Mouse (Mus musculus) gastrocnemius, postnatal 14 days (tissue): ENCODE measurements around the gene Tmco1. TPM values are rescaled to one million over a fixed set of nuclear protein-coding genes. Genes with fewer than 3 reads are reported as not detected.
A peak's percentile ranks its signal among the peaks of the same experiment; 100 is the strongest.
"Not testable (repeated sequence)": the region's sequence is repeated elsewhere in the genome, so short reads cannot be mapped to it uniquely, and the experiment has no call there.

ENCODE experiments used
- DNase-seq: peaks from one replicate; pipeline ENCODE4 v3.0.0; 2021; ENCODE audit warnings: mixed read lengths
- intact Hi-C: fragments of 180-260 bp; cut with DNase I; formaldehyde crosslinking; loops from one replicate; pipeline ENCODE4 v1.15.1; 2025; ENCODE audit warnings: low total_unique reads
- total RNA-seq, 2 experiments: library from RNA; stranded (reverse); gene quantifications; 2 replicates each; pipeline ENCODE4 v1.2.3; 2021

Tmco1 gene
- total RNA-seq, 2 experiments from 2014 or later: 36.8 to 39.3 TPM

GRCm38 (mm10) chr1:167313220-167313619 lies 5.0 kb downstream of the Tmco1 start:
- intact Hi-C loops: no loop called here
- no peak for DNase-seq

DNA sequence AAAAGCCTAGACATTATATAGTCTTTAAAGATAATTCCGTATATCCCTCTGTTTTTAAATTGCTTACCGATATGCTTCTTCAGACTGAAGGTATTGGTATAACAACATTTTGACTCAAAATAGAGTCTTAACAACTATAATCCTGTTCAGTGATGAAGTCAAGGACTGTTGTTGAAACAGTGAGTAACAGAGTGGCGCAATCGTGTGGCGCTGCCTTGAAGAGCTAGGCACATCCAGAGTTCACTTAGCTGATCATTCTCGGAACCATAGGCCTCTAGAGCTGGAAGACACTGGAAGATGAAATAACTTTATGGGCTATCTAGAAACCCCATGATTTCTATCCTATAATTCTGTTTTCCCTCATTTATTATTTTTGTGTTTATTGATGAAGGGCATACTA lies 13.5 kb downstream of the Tmco1 start:
- no peak for DNase-seq
- intact Hi-C loops: no loop called here

DNA sequence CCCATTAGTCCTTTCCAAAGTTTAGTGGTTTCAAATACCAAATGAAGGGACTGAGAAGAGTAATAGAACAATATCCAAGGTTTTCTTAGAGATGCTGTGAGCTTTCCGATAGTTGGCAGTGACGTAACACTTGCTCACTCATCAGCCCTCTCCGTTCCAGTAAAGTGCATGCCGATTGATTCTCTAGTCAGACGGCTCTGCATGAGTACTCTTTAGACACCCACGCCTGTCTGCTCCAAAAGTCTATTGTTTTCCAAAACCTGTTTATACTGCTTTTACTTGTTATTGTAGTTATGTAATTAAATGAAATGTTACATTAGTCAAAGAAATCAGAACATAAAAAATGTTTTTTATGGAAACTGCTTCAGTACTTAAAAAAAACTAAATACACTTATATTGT lies 20.6 kb downstream of the Tmco1 start:
- intact Hi-C loops: no loop called here
- no peak for DNase-seq

GRCm38 (mm10) chr1:167331106-167331505 lies 22.9 kb downstream of the Tmco1 start:
- intact Hi-C loops: no loop called here
- DNase-seq: no peak

GRCm38 (mm10) chr1:167336398-167336797 lies 28.2 kb downstream of the Tmco1 start:
- no peak for DNase-seq
- intact Hi-C loops: loop anchor here (2.0 kb wide), 1 partner anchor 116 kb away; no protein-coding TSS in a partner anchor

DNA sequence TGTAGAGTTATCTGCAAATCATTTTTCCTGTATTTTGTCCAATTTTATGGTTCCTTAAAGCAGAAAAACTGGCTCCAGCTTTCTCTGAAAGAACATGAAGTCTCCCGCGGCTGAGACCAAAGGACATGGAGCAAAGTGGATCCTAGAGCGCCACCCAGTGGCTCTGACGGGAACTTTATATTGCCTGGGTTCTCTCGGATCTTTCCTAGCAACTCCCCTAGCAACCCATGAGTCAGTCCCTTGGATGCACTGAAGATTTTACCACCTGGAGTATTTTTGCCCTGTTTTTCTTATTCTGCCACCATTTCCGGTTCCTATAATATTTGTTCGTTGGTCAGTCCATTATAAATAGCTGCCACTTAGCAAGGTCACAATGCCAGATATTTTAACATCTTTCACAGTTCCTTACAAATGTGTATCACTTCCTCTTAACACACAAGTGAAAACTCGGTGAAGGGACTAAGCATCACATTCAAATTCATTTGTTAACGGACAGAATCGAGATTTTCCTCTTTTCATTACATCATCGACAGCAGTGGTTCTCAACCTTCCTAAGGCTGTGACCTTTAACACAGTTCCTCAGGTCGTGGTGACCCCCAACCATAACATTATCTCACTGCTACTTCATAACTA lies 29.4 kb downstream of the Tmco1 start:
- intact Hi-C loops: loop anchor here (2.0 kb wide), 1 partner anchor 117 kb away; no protein-coding TSS in a partner anchor
- DNase-seq: peak; percentile 77

- DNase-seq: no peak
- intact Hi-C loops: no loop called here
These were observed 31.1 kb downstream of the Tmco1 start for GRCm38 (mm10) chr1:167339177-167339781.

- DNase-seq: no peak
- intact Hi-C loops: no loop called here
These were observed 32.1 kb downstream of the Tmco1 start for GRCm38 (mm10) chr1:167340111-167340787.

DNA sequence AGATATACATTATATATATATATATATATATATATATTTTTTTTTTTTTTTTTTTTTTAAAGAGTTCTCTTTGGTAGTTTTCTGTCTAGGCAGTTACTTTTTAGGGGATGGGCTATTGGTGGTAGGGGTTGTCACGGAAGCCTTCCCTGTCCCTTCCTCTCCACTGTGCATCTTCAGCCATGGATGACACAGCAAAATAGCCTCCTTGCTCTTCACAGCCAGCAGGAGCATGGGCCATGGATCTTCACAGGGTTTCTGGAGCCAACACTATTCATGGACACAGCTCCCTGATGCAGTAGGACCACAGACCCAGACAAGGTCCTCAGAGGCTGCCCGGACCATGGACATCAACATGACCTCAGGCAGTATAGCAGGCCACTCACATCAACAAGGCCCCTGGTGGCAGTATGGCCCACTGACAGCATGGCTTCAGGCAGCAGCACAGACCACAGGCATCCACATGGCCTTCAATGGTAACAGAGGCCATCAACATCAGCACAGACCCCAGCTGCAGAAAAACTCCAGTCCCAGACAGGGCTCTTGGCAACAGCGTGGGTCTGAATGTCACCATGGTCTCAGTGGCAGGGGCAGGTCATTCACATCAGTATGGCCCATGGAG lies 32.8 kb downstream of the Tmco1 start:
- DNase-seq: no peak
- intact Hi-C loops: no loop called here

GRCm38 (mm10) chr1:167342831-167343230 lies 34.7 kb downstream of the Tmco1 start:
- intact Hi-C loops: no loop called here
- DNase-seq: no peak

DNA sequence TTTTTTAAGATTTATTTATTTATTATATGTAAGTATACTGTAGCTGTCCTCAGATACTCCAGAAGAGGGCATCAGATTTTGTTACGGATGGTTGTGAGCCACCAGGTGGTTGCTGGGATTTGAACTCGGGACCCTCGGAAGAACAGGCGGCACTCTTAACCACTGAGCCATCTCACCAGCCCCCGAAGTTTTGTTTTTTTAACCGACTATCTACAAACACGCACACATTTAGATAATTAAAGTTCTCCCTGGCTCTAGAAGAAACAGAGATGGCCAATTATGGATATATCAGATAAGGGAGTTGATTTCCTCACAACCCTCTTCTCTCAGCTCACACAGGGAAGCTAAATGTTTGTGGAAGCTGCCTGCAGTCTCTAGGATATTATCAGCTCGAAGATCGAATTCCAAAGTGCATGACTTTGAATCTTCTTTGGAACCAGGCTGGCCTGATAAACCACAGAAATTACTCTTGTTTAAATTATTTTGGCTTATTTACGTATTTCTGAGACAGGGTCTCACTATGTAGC lies 37.9 kb downstream of the Tmco1 start:
- DNase-seq, intact Hi-C loops: not testable (repeated sequence)

DNA sequence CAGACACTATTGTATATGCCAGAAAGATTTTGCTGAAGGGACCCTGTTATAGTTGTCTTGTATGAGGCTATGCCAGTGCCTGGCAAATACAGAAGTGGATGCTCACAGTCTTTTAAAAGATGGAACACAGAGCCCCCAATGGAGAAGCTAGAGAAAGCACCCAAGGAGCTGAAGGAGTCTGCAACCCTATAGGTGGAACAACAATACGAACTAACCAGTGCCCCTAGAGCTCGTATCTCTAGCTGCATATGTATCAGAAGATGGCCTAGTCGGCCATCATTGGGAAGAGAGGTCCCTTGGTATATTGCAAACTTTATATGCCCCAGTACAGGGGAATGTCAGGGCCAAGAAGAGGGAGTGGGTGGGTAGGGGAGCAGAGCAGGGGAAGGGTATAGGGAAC lies 41.0 kb downstream of the Tmco1 start:
- intact Hi-C loops, DNase-seq: not testable (repeated sequence)

DNA sequence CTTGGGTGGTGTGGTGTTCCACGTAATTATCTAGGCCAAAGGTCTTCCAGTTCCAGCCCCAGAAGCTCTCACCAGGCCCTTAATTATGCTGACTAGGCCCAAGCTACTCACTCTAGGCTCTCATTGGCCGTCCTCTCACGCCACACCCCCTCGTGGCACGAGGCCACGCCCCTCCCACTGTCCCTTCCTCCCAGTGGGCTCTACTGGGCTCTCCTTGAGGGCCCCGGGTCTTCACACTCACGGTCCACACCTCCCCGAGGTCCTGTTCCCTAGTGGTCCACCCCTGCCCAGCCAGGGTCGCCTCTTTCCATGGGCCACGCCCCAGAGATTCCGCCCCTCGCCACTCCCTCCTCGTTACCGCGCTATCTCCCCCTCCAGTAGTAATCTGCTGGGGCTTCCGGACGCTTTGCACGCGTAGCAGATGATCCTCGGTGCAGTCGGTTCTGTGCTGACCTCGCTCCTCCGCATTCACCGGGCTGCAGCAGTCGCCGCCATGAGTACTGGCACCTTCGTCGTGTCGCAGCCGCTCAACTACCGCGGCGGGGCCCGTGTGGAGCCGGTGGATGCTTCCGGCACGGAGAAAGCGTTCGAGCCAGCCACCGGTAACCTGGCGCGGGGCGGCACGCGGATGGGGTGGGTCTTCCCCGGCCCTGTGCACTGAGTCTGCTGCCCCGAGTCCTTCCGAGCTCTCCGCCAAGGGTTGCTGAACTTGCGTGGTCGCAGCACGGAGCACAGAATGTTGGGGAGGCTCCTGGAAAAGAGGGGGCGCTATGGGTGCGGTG lies 41.8 kb downstream of the Tmco1 start, which contains the start of gene Aldh9a1:
Gene Aldh9a1 (plus strand): TSS at position 177 of the 782 bp plus-strand sequence.
- intact Hi-C loops: no loop called here
- DNase-seq: peak; percentile 87

DNA sequence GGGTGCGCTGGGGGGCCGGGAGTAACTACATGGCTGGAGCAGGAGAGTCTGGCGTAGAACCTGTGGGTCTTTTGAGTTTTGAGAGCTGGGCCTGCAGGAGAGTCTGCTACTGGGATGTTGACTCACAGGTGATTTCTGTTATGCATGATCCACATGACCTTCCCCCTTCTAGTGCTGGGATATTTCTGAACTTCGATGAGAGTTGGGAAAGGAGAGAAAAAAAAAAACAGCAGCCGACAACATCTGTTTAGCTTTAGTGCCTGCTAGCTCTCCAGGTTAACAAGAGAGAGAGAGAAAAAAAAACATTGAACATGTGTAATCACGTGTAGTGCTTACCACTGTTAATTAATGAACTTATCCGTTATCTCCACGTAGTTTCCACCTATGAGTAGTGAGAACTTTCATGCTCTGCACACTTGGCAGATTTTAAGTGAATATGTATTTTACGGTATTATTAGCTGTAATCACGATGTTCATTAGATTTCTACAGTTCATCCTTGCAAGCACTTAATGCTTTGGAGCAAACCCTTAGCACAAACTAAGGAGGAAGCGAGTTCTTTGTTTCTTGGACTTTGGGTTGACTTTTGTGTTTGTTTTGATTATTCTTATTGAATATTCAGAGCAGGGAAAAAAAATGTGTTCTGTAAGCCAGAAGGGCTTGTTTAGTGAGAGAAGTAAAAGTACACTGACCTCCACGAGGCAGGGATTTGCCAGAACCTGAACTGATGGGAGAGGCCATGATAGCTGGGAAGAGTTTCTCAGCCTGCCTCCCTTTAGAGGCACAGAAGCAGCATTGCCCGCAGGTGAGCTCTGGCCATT lies 42.6 kb downstream of the Tmco1 start:
- intact Hi-C loops: no loop called here
- no peak for DNase-seq

DNA sequence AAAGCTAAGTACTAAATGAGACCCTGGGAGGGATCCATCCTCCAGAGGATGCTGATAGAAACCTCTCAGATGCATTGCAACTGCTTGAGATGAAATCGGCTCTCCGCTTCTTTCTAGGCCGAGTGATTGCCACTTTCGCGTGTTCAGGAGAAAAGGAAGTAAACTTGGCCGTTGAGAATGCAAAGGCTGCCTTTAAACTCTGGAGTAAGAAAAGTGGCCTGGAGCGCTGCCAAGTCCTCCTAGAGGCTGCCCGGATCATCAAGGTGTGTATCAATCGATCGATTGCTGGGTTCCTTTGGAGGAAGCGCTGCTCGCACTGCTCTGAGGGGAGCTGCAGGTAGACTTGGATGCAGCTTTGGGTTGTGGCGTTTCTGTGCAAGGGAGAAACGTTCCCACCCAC lies 44.2 kb downstream of the Tmco1 start:
- intact Hi-C loops: no loop called here
- DNase-seq: no peak

DNA sequence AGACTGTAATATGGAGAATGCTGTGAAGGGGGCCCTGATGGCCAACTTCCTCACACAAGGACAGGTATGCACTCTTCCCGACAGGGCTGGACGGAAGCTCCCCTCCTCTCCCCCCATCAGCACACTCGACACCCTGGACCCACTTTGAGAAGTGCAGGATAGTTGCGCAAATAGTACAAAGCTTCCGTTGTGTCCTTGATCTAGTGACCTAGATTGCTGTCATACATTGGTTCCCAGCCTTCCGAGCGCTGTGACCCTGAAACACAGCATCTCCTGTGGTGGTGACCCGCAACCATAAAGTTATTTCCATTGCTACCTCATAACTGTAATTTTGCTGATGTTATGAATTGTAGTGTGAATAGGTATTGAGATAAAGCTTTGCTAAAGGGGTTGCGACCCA lies 49.2 kb downstream of the Tmco1 start:
- DNase-seq: no peak
- intact Hi-C loops: no loop called here

DNA sequence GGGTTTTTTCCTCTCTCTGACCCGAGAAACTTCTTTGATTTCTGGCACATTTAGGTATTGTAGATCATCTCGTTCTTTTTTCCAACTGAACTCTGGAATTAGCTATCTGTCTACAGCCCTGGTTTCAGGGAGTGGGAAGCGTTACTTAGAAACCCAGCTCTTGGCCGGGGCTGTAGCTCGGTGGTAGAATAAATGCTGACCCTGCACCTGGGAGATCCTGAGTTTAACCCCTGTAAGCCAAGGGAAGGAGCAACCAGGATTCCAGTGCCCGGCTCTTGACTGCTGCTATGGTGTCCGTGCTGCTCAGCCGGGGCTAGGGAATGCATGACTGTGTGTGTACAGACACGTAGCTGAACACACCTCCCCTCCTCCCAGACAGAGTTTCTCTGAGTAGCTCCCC lies 50.6 kb downstream of the Tmco1 start:
- intact Hi-C loops: no loop called here
- no peak for DNase-seq

DNA sequence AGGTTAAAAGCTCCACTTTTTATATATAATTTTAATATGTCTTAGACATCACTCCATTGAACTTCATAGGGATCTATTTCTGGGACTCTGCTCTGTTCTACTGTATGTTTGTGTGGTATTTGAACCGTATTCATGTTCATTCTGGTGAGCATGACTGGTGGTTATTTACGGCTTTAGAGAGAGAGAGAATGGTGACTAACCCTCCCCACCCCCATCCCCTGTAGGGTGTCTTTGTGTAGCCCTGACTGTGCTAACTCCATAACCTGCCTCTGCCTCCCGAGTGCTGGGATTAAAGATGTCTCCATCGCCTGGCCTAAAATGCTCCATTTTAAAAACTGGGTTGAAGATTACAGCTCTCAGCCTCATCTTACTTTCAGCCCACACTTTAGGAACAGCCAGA lies 52.1 kb downstream of the Tmco1 start:
- intact Hi-C loops: no loop called here
- no peak for DNase-seq

- no peak for DNase-seq
- intact Hi-C loops: no loop called here
These were observed 54.6 kb downstream of the Tmco1 start for GRCm38 (mm10) chr1:167362819-167363218.
